Mouse (Mus musculus) retina, postnatal 1 day (tissue): ENCODE data around the gene Chil3.
"Not testable (repeated sequence)": the region's sequence is repeated elsewhere in the genome, so short reads cannot be mapped to it uniquely, and the experiment has no call there.

ENCODE experiments used
- DNase-seq: peaks from one replicate; pipeline ENCODE4 v3.0.0-alpha.2; 2012

Chil3 gene

GRCm38 (mm10) chr3:106167464-106167863 lies at the start of gene Chil3:
Gene Chil3 (minus strand): TSS chr3:106167564.
- no peak for DNase-seq

GRCm38 (mm10) chr3:106198030-106198429 lies 30.7 kb upstream of the Chil3 start:
- not testable (repeated sequence) for DNase-seq

- not testable (repeated sequence) for DNase-seq
Measured at GRCm38 (mm10) chr3:106197246-106197645, 29.9 kb upstream of the Chil3 start.

GRCm38 (mm10) chr3:106196276-106196675 lies 28.9 kb upstream of the Chil3 start:
- no peak for DNase-seq

GRCm38 (mm10) chr3:106195486-106195885 lies 28.1 kb upstream of the Chil3 start:
- DNase-seq, result no peak

- no peak for DNase-seq
Measured at GRCm38 (mm10) chr3:106187991-106188390, 20.6 kb upstream of the Chil3 start.

- peak; percentile 57 for DNase-seq
Measured at GRCm38 (mm10) chr3:106177509-106178189, 10.3 kb upstream of the Chil3 start.

GRCm38 (mm10) chr3:106174971-106175370 lies 7.6 kb upstream of the Chil3 start:
- DNase-seq, result not testable (repeated sequence)

GRCm38 (mm10) chr3:106172506-106172905 lies 5.1 kb upstream of the Chil3 start:
- DNase-seq, result not testable (repeated sequence)

- DNase-seq, result no peak
Measured at GRCm38 (mm10) chr3:106171135-106171731, 3.9 kb upstream of the Chil3 start.

GRCm38 (mm10) chr3:106170522-106171053 lies 3.2 kb upstream of the Chil3 start:
- no peak for DNase-seq

- DNase-seq, result no peak
Measured at GRCm38 (mm10) chr3:106154413-106154812, 13.0 kb downstream of the Chil3 start.

- DNase-seq, result no peak
Measured at GRCm38 (mm10) chr3:106144081-106144480, 23.3 kb downstream of the Chil3 start.

- peak; percentile 79 for DNase-seq
Measured at GRCm38 (mm10) chr3:106131690-106132089, 35.7 kb downstream of the Chil3 start.

- DNase-seq, result no peak
Measured at GRCm38 (mm10) chr3:106128807-106129493, 38.4 kb downstream of the Chil3 start.

GRCm38 (mm10) chr3:106126999-106127398 lies 40.4 kb downstream of the Chil3 start:
- DNase-seq, result no peak

GRCm38 (mm10) chr3:106112929-106113328 lies 54.4 kb downstream of the Chil3 start, which contains the start of gene Chia1:
Gene Chia1 (plus strand): TSS chr3:106113229.
- no peak for DNase-seq
